Mouse (Mus musculus) ES-E14 (cell line): ENCODE measurements at regions not wholly inside any gene's neighbourhood (a gene's known extent, or its start where the extent isn't known, plus 50 kb on each side); places are given as distances from the start of the nearest gene placed in this dataset.

Source experiments
- DNase-seq: peaks from one replicate; pipeline ENCODE4 v3.0.0-alpha.2; 2013; ENCODE audit warnings: low read depth, low spot score
- H3K27ac ChIP-seq: 2 replicates; pipeline ENCODE4 v1.5.1; 2012; ENCODE audit warnings: low read depth, mild to moderate bottlenecking, low read length, moderate library complexity, mixed read lengths; ENCODE audit not compliant: poor library complexity, insufficient read depth, severe bottlenecking
- H3K36me3 ChIP-seq: 2 replicates; pipeline ENCODE4 v1.6.1; 2012; ENCODE audit warnings: mild to moderate bottlenecking, low read length, moderate library complexity, mixed read lengths; ENCODE audit not compliant: control insufficient read depth, poor library complexity, insufficient read depth, severe bottlenecking
- H3K4me1 ChIP-seq, 2 experiments: fragments of 150-350 bp in 1 of 2; sonication (generic) in 1 of 2; 2 replicates each; pipeline ENCODE4 v1.6.1; 2012; ENCODE audit warnings: low read length in 2 of 2, mild to moderate bottlenecking in 1 of 2, mixed read lengths in 1 of 2; ENCODE audit not compliant: control insufficient read depth in 2 of 2, insufficient read depth in 2 of 2, poor library complexity in 1 of 2
- H3K4me3 ChIP-seq, 2 experiments: fragments of 150-350 bp in 1 of 2; sonication (generic) in 1 of 2; 2 replicates each; pipeline ENCODE4 v1.5.1; 2012; ENCODE audit warnings: low read length in 2 of 2, low read depth in 1 of 2, mild to moderate bottlenecking in 1 of 2, mixed read lengths in 1 of 2; ENCODE audit not compliant: insufficient read depth in 1 of 2, poor library complexity in 1 of 2, severe bottlenecking in 1 of 2
- H3K9ac ChIP-seq: 2 replicates; pipeline ENCODE4 v1.6.1; 2012; ENCODE audit warnings: low read depth, mild to moderate bottlenecking, low read length, mixed read lengths; ENCODE audit not compliant: poor library complexity, insufficient read depth, severe bottlenecking
- H3K9me3 ChIP-seq: fragments of 150-350 bp; sonication (generic); 2 replicates; pipeline ENCODE4 v1.6.1; 2012; ENCODE audit warnings: low read depth, mild to moderate bottlenecking, low read length; ENCODE audit not compliant: control insufficient read depth, insufficient read depth
- CHD2 ChIP-seq: IDR thresholded peaks from 2 replicates; pipeline ENCODE4 v1.6.1; 2014; ENCODE audit warnings: mild to moderate bottlenecking, low read depth, low read length, inconsistent platforms
- HCFC1 ChIP-seq: IDR thresholded peaks from 2 replicates; pipeline ENCODE4 v1.6.1; 2012; ENCODE audit warnings: low read length, inconsistent platforms, borderline replicate concordance; ENCODE audit not compliant: insufficient read depth
- MAFK ChIP-seq: IDR thresholded peaks from 2 replicates; pipeline ENCODE4 v1.6.1; 2014; ENCODE audit warnings: mild to moderate bottlenecking, low read depth, low read length, inconsistent platforms; ENCODE audit not compliant: insufficient read depth
- ZC3H11A ChIP-seq: IDR thresholded peaks from 2 replicates; pipeline ENCODE4 v1.6.1; 2012; ENCODE audit warnings: low read depth, mild to moderate bottlenecking, inconsistent platforms, low read length, borderline replicate concordance
- ZNF384 ChIP-seq: IDR thresholded peaks from 2 replicates; pipeline ENCODE4 v1.6.1; 2012; ENCODE audit warnings: low read depth, low read length, inconsistent platforms
- in situ Hi-C, 2 experiments: fragments of 600-800 bp; cut with MboI; formaldehyde crosslinking; loops; one replicate each; pipeline ENCODE4 v1.15.1; 2025; ENCODE audit warnings: low sequenced_read_pairs in 2 of 2, inconsistent platforms in 1 of 2; ENCODE audit not compliant: unreplicated experiment in 2 of 2

DNA sequence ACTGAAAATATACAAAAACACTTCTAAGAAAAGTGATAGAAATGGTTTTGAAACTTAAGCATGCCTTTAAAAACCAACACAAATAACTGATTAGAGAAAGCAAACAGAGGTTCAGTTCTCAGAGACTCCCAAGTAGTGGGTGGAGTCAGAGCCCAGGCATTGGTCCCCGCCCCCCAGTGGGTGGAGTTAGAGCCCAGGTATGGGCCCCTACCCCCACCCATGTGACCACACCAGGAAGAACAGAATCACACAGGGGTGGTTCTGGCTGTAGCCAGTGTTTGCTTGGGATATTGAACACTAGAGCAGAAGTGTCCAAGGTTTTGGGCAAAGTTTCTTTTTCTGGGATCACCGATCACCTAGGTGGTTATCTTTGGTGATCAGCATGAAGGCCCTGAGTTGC, 64.8 kb upstream of the Atrnl1 start:
- in situ Hi-C loops = no loop called here
- peaks cover 3% of the 10 kb centered on the region in 2 experiments; a peak in 3 of 4 replicates for H3K4me1 ChIP-seq
- no peaks in the 10 kb centered on the region for H3K9me3 ChIP-seq
- peak; percentile 48 for DNase-seq
- H3K27ac ChIP-seq = no peak overlapping the region
- TF ChIP-seq MAFK = no peak
- TF ChIP-seq ZC3H11A = no peak
- TF ChIP-seq CHD2 = no peak
- no peak for TF ChIP-seq ZNF384
- no peak for TF ChIP-seq HCFC1
- no peak overlapping the region for H3K9ac ChIP-seq
- H3K36me3 ChIP-seq = no peaks in the 10 kb centered on the region
- no peak overlapping the region for H3K4me3 ChIP-seq

DNA sequence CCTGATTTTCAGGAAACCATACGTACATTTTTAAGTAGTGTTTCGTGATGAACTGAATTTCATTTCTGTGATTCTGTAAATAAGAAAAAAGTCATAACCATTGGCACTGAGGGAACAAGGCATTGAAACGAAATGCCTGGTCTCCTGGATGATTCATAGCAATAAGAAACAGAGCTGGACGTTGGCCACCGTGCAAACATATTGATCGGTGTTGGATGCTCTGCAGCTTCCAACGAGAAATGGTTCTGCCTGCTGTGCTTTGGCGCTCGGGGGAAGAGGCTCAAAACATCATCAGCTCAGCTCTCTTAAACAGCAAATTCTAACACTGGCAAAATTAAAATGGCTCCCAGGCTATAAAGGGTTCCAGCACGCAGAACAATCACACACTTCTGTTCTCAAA, 64.3 kb upstream of the Atrnl1 start:
- in situ Hi-C loops = no loop called here
- H3K9me3 ChIP-seq = no peaks in the 10 kb centered on the region
- no peak for TF ChIP-seq ZC3H11A
- no peak for TF ChIP-seq MAFK
- no peak for TF ChIP-seq HCFC1
- TF ChIP-seq ZNF384 = no peak
- TF ChIP-seq CHD2 = no peak
- H3K27ac ChIP-seq = no peak overlapping the region
- no peak overlapping the region for H3K4me3 ChIP-seq
- DNase-seq = no peak
- H3K4me1 ChIP-seq = peaks cover 3% of the 10 kb centered on the region in 2 experiments; a peak in 3 of 4 replicates
- no peak overlapping the region for H3K9ac ChIP-seq
- H3K36me3 ChIP-seq = no peaks in the 10 kb centered on the region

DNA sequence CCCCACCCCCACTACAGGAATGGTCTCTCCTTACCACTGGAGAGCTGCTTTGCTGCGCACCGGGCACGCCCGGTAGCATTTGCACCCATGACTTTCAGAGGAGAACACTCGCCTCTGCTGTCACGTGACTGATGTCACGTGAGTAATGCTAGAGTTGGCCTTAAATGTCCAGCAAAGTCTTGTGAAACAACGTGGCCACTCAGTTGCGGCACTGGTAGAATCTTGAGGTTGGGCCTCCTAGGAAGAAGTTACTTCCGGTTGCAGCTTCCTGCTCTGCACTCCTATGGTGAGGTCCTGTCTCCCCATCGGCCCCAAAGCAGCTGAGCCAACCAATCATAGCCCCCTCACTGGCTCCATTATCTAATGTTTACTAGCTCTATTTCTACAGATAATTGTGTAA, 62.7 kb upstream of the Atrnl1 start:
- Histone ChIP-seq H3K9ac (no peak overlapping the region), H3K27ac (no peak overlapping the region), H3K4me3 (no peak overlapping the region), H3K9me3 (no peaks in the 10 kb centered on the region), H3K4me1 (peaks cover 3 to 5% of the 10 kb centered on the region in 2 experiments; a peak in 3 of 4 replicates), H3K36me3 (no peaks in the 10 kb centered on the region)
- no peak for DNase-seq
- TF ChIP-seq ZNF384 (no peak), ZC3H11A (no peak), CHD2 (no peak), MAFK (no peak), HCFC1 (no peak)
- in situ Hi-C loops = no loop called here

DNA sequence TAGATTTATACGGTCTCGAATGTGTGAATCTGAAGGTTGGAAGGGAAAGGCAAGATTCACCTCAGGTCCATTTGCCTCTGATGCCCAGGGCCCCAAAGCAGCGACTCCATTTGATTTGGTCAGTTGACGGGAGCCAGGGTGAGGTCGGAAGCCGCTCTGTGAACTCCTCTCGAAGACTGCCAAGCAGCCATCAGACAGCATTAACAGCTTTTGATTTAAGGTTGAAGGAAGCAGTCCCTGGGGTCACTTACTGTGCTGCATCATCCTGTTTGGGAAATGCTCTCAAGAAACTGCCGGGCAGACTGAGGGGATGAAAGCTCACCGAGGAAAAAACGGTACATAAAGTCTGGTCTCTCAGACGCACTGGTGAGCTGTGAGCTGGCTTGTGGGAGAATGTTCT, 62.2 kb upstream of the Atrnl1 start:
- no peak for DNase-seq
- no peak overlapping the region for H3K9ac ChIP-seq
- H3K4me1 ChIP-seq = peaks cover 3 to 5% of the 10 kb centered on the region in 2 experiments; a peak in 3 of 4 replicates
- no peak overlapping the region for H3K27ac ChIP-seq
- no peak overlapping the region for H3K4me3 ChIP-seq
- no peaks in the 10 kb centered on the region for H3K9me3 ChIP-seq
- no peak for TF ChIP-seq HCFC1
- no peak for TF ChIP-seq MAFK
- no peak for TF ChIP-seq ZNF384
- TF ChIP-seq CHD2 = no peak
- no peak for TF ChIP-seq ZC3H11A
- in situ Hi-C loops = no loop called here
- H3K36me3 ChIP-seq = no peaks in the 10 kb centered on the region
